Mouse (Mus musculus) forebrain, embryonic 13.5 days (tissue): ENCODE results near the gene Nanos1. TPM values are rescaled to one million over a fixed set of nuclear protein-coding genes. Genes with fewer than 3 reads are reported as not detected.

Source experiments
- ATAC-seq: fragments of 200-750 bp; cut with Nextera tagmentation; 2 replicates; pipeline ENCODE4 v1.8.0; 2017
- H3K27ac ChIP-seq: fragments of 300-500 bp; sonication (generic); 2 replicates; pipeline ENCODE4 v1.5.1; 2015; ENCODE audit warnings: inconsistent platforms, mild to moderate bottlenecking, moderate library complexity
- H3K27me3 ChIP-seq: fragments of 300-500 bp; sonication (generic); 2 replicates; pipeline ENCODE4 v1.6.1; 2015; ENCODE audit warnings: mild to moderate bottlenecking, inconsistent platforms
- H3K36me3 ChIP-seq: fragments of 300-500 bp; sonication (generic); 2 replicates; pipeline ENCODE4 v1.6.1; 2015; ENCODE audit warnings: mild to moderate bottlenecking, inconsistent platforms; ENCODE audit not compliant: poor library complexity, severe bottlenecking
- H3K4me1 ChIP-seq: fragments of 300-500 bp; sonication (generic); 2 replicates; pipeline ENCODE4 v1.6.1; 2015; ENCODE audit warnings: inconsistent platforms
- H3K4me2 ChIP-seq: fragments of 300-500 bp; sonication (generic); 2 replicates; pipeline ENCODE4 v1.6.1; 2015; ENCODE audit warnings: inconsistent platforms, mild to moderate bottlenecking, moderate library complexity
- H3K4me3 ChIP-seq: fragments of 300-500 bp; sonication (generic); 2 replicates; pipeline ENCODE4 v1.5.1; 2015; ENCODE audit warnings: mild to moderate bottlenecking, inconsistent platforms
- H3K9ac ChIP-seq: fragments of 300-500 bp; sonication (generic); 2 replicates; pipeline ENCODE4 v1.6.1; 2015; ENCODE audit warnings: mild to moderate bottlenecking, inconsistent platforms
- H3K9me3 ChIP-seq: fragments of 300-500 bp; sonication (generic); replicated peaks from 2 replicates; pipeline ENCODE4 v1.6.1; 2016; ENCODE audit warnings: inconsistent platforms
- WGBS: fragments of 180-500 bp; shearing (Covaris S2); methylation state at CpG from one replicate; pipeline ENCODE4 v1.1.7; 2015; 5-methylcytosine and 5-hydroxymethylcytosine counted together
- polyA plus RNA-seq: library from polyadenylated mRNA; unstranded; fragments of >200 nt; fragmentation: Nextera tagmentation; extraction: Ambion mirVana; gene quantifications from 2 replicates; pipeline ENCODE4 v1.2.1, GENCODE M21; 2015

Nanos1 gene
- polyA plus RNA-seq, 1 experiment from 2014 or later: 7.5 TPM

DNA sequence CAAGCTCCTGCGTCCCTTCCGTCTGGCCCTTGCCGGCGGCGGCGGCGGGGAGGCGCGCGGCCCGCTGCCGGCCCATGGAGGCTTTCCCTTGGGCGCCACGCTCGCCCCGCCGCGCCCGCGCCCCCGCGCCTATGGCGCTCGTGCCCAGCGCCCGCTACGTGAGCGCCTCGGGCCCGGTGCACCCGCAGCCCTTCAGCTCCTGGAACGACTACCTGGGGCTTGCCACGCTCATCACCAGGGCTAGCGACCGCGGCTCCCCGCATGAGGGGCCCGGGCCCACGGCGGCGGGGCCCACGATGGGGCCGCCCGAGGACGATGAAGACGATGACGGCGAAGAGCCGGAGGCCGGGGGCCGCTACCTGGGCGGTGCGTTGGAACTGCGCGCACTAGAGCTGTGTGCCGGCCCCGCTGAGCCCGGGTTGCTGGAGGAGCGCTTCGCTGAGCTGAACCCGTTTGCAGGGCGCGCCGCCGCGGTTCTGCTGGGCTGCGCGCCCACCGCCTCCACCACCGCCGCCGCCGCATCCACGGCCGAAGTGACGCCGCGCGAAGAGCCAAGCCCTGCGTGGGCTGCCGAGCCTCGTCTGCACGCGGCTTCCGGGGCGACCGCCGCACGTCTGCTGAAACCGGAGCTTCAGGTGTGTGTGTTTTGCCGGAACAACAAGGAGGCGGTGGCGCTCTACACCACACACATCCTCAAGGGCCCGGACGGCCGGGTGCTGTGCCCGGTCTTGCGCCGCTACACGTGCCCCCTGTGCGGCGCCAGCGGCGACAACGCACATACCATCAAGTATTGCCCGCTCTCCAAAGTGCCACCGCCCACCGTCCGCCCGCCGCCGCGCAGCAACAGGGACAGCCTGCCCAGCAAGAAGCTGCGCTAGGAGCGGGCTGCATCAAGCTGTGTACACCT lies 658 bp downstream of the Nanos1 start:
- Histone ChIP-seq H3K27me3 (peaks cover 14% of the 10 kb centered on the region; the same call in 1 of the 2 replicates), H3K27ac (peak overlapping the region; percentile 87), H3K4me1 (peaks cover 20% of the 10 kb centered on the region), H3K36me3 (peaks cover 9% of the 10 kb centered on the region), H3K4me3 (peak overlapping the region; percentile 77), H3K9ac (peak overlapping the region; percentile 83), H3K9me3 (no peaks in the 10 kb centered on the region), H3K4me2 (peak overlapping the region; percentile 82)
- ATAC-seq: peak; percentile 69
- under 1% methylated on average over 92 of the region's 115 CpGs for WGBS

DNA sequence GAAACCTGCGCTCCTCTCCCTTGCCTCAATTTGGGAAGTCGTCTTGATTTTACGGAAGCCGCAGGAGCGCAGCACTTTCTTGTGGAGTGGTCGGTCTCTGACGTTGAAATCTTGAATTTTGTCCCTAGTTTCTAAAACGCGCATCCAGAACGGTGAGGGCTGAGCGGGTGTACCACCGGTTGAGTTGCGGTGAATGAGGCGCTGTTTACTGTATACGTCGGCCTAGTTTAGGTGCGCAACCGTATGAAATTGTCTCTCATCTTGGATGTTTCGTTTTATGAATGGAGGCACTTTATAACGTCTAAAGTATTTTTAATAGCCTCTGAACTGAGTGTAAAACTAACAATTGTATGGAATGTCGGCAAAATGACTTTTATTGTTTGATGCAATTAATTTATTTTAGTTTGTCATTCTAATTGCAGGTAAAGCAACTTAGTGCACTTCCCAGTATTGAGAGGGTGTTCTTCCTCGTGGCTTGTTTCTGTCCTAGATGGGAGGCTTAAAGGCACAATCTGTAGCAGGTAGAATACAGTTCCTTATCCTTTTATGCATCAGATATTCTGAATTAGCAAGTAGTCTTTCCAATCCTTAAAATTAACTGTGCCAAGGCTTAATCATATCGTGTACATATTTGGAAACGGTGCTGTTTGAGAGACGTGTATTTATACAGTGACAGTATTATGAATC lies 1.5 kb downstream of the Nanos1 start:
- peaks cover 20% of the 10 kb centered on the region for H3K4me1 ChIP-seq
- ATAC-seq: no peak
- H3K36me3 ChIP-seq: peaks cover 13% of the 10 kb centered on the region
- 5% methylated on average over 25 of the region's 25 CpGs for WGBS
- H3K9me3 ChIP-seq: no peaks in the 10 kb centered on the region
- H3K4me2 ChIP-seq: peak overlapping the region; percentile 82
- H3K4me3 ChIP-seq: peak overlapping the region; percentile 77
- H3K27me3 ChIP-seq: peaks cover 14% of the 10 kb centered on the region; the same call in 1 of the 2 replicates
- H3K9ac ChIP-seq: peak overlapping the region; percentile 83
- no peak overlapping the region for H3K27ac ChIP-seq

- Histone ChIP-seq H3K27ac (no peak overlapping the region), H3K4me2 (no peak overlapping the region), H3K4me1 (peaks cover 20% of the 10 kb centered on the region), H3K27me3 (peaks cover 10% of the 10 kb centered on the region; the same call in 1 of the 2 replicates), H3K36me3 (peaks cover 31% of the 10 kb centered on the region), H3K9me3 (no peaks in the 10 kb centered on the region), H3K4me3 (no peak overlapping the region), H3K9ac (no peak overlapping the region)
- ATAC-seq: no peak
- WGBS: 74% methylated on average over 4 of the region's 4 CpGs
Observed at GRCm38 (mm10) chr19:60758896-60759835, 3.4 kb downstream of the Nanos1 start.

- no peak overlapping the region for H3K4me2 ChIP-seq
- H3K9me3 ChIP-seq: no peaks in the 10 kb centered on the region
- H3K36me3 ChIP-seq: peaks cover 83% of the 10 kb centered on the region
- no peak overlapping the region for H3K4me3 ChIP-seq
- H3K27me3 ChIP-seq: no peaks in the 10 kb centered on the region
- WGBS: 94% methylated on average over 6 of the region's 6 CpGs
- H3K27ac ChIP-seq: no peak overlapping the region
- no peak for ATAC-seq
- no peaks in the 10 kb centered on the region for H3K4me1 ChIP-seq
- H3K9ac ChIP-seq: no peak overlapping the region
Observed at GRCm38 (mm10) chr19:60773366-60773765, 17.6 kb downstream of the Nanos1 start.

DNA sequence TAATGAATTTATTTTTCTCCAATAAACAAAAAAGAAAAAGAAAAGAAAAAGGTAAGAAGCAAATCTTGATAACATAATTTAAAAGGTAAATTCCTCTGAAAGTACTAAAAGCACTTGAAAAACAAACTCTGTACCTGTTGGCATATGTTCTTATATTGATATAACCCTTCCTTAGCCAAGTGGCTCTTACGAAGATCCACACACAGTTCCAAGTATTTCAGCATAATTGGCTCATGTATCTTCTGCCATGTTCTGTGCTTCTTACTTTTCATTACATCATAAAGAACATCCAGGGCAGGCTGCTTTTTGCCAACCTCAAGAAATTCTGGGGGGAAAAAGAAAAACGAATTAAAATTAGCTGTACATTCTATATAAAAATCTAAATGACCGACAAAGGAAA lies 26.2 kb downstream of the Nanos1 start:
- no peak overlapping the region for H3K9ac ChIP-seq
- no peak overlapping the region for H3K4me2 ChIP-seq
- H3K4me1 ChIP-seq: peaks cover 18% of the 10 kb centered on the region
- no peak for ATAC-seq
- H3K27me3 ChIP-seq: no peaks in the 10 kb centered on the region
- 93% methylated on average over 3 of the region's 3 CpGs for WGBS
- no peak overlapping the region for H3K4me3 ChIP-seq
- H3K36me3 ChIP-seq: peaks cover 36% of the 10 kb centered on the region
- no peaks in the 10 kb centered on the region for H3K9me3 ChIP-seq
- no peak overlapping the region for H3K27ac ChIP-seq

GRCm38 (mm10) chr19:60784712-60785111 lies 28.9 kb downstream of the Nanos1 start:
- peaks cover 38% of the 10 kb centered on the region for H3K4me1 ChIP-seq
- H3K4me3 ChIP-seq: no peak overlapping the region
- H3K36me3 ChIP-seq: peaks cover 17% of the 10 kb centered on the region
- H3K4me2 ChIP-seq: no peak overlapping the region
- H3K27ac ChIP-seq: no peak overlapping the region
- no peaks in the 10 kb centered on the region for H3K9me3 ChIP-seq
- H3K9ac ChIP-seq: no peak overlapping the region
- no peak for ATAC-seq
- 74% methylated on average over 1 of the region's 1 CpGs for WGBS
- no peaks in the 10 kb centered on the region for H3K27me3 ChIP-seq

GRCm38 (mm10) chr19:60787465-60788150 lies 31.8 kb downstream of the Nanos1 start:
- Histone ChIP-seq H3K9ac (no peak overlapping the region), H3K27me3 (no peaks in the 10 kb centered on the region), H3K4me3 (no peak overlapping the region), H3K4me1 (peaks cover 44% of the 10 kb centered on the region), H3K27ac (no peak overlapping the region), H3K9me3 (no peaks in the 10 kb centered on the region), H3K36me3 (no peaks in the 10 kb centered on the region), H3K4me2 (peak overlapping the region; percentile 42)
- no peak for ATAC-seq
- WGBS: 67% methylated on average over 2 of the region's 2 CpGs

- no peaks in the 10 kb centered on the region for H3K27me3 ChIP-seq
- WGBS: 54% methylated on average over 6 of the region's 6 CpGs
- H3K4me2 ChIP-seq: peak overlapping the region; percentile 59
- H3K36me3 ChIP-seq: no peaks in the 10 kb centered on the region
- no peak for ATAC-seq
- H3K4me3 ChIP-seq: peak overlapping the region; percentile 98
- H3K4me1 ChIP-seq: peaks cover 44% of the 10 kb centered on the region
- no peaks in the 10 kb centered on the region for H3K9me3 ChIP-seq
- peak overlapping the region; percentile 43; the same call in 1 of the 2 replicates for H3K9ac ChIP-seq
- H3K27ac ChIP-seq: no peak overlapping the region
Observed at GRCm38 (mm10) chr19:60788214-60788960, 32.6 kb downstream of the Nanos1 start.

GRCm38 (mm10) chr19:60789452-60789851 lies 33.7 kb downstream of the Nanos1 start:
- no peaks in the 10 kb centered on the region for H3K36me3 ChIP-seq
- ATAC-seq: no peak
- no peaks in the 10 kb centered on the region for H3K27me3 ChIP-seq
- WGBS: 2% methylated on average over 7 of the region's 7 CpGs
- peak overlapping the region; percentile 67 for H3K4me2 ChIP-seq
- H3K4me1 ChIP-seq: peaks cover 39% of the 10 kb centered on the region
- H3K9ac ChIP-seq: peak overlapping the region; percentile 100
- 0 out of 2 replicates have a peak overlapping the region, but pooled peaks have one; percentile 96 for H3K27ac ChIP-seq
- no peaks in the 10 kb centered on the region for H3K9me3 ChIP-seq
- H3K4me3 ChIP-seq: peak overlapping the region; percentile 98

DNA sequence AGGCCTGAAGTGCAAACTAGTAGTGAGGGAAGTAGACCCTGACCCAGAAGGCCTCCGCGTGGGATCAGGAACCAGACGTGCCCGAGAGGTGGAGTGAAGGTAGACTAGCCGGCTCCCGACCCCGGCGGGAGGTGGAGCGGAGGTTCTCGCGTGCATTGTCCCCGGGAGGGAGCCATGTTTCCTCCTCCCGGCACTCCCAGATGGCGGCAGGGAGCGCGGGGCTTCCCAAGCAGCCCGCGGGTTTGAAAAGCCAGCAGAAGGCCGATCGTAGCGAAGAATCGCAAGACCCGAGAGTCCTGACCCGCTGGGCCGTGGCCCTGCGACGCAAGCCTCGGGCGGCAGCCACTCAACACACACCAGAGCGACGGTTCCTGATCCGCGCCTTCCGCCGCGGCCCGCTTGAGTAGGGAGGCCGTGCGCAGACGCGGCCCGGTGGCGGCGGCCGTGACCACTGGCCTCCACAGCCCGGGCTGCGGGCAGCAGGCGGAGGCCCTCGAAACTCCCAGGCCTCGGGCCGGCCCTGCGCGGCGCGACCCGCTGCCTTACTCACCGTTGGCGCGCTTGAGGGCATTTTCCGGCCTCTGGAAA lies 34.2 kb downstream of the Nanos1 start:
- Histone ChIP-seq H3K36me3 (no peaks in the 10 kb centered on the region), H3K27me3 (no peaks in the 10 kb centered on the region), H3K4me3 (peak overlapping the region; percentile 98), H3K27ac (peak overlapping the region; percentile 96), H3K4me2 (peak overlapping the region; percentile 67), H3K9me3 (no peaks in the 10 kb centered on the region), H3K4me1 (peaks cover 36% of the 10 kb centered on the region), H3K9ac (peak overlapping the region; percentile 100)
- peak; percentile 80; the same call in 1 of the 2 replicates for ATAC-seq
- WGBS: 1% methylated on average over 56 of the region's 60 CpGs
